Mouse (Mus musculus) erythroblast, embryonic 14.5 days (primary cell): ENCODE data around the gene Arhgef6. TPM values are rescaled to one million over a fixed set of nuclear protein-coding genes. Genes with fewer than 3 reads are reported as not detected.

Experiments used
- H3K27me3 ChIP-seq: 2 replicates; pipeline ENCODE4 v1.6.1; 2012; ENCODE audit warnings: inconsistent platforms; ENCODE audit not compliant: control insufficient read depth
- H3K36me3 ChIP-seq: 2 replicates; pipeline ENCODE4 v1.6.1; 2012; ENCODE audit warnings: mild to moderate bottlenecking, inconsistent platforms; ENCODE audit not compliant: control insufficient read depth
- H3K4me1 ChIP-seq: 2 replicates; pipeline ENCODE4 v1.6.1; 2012; ENCODE audit warnings: inconsistent platforms; ENCODE audit not compliant: control insufficient read depth
- H3K4me3 ChIP-seq: replicated peaks from 2 replicates; pipeline ENCODE3; 2012; ENCODE audit warnings: moderate library complexity, mild to moderate bottlenecking, inconsistent platforms
- H3K9me3 ChIP-seq: 2 replicates; pipeline ENCODE4 v1.6.1; 2012; ENCODE audit warnings: low read length, inconsistent platforms, mixed read lengths; ENCODE audit not compliant: control insufficient read depth
- GATA1 ChIP-seq: IDR thresholded peaks from 2 replicates; pipeline ENCODE4 v1.6.1; 2012; ENCODE audit warnings: low read length, inconsistent platforms, mixed read lengths
- TAL1 ChIP-seq: IDR thresholded peaks from 3 replicates; pipeline ENCODE4 v1.6.1; 2012; ENCODE audit warnings: low read length, inconsistent platforms, mixed read lengths
- polyA plus RNA-seq: library from polyadenylated mRNA; stranded (reverse); fragments of >175 nt; gene quantifications from 2 replicates; pipeline ENCODE4 v1.2.3, GENCODE M21; 2012

Arhgef6 gene
- polyA plus RNA-seq, 1 experiment: 0.03 TPM

DNA sequence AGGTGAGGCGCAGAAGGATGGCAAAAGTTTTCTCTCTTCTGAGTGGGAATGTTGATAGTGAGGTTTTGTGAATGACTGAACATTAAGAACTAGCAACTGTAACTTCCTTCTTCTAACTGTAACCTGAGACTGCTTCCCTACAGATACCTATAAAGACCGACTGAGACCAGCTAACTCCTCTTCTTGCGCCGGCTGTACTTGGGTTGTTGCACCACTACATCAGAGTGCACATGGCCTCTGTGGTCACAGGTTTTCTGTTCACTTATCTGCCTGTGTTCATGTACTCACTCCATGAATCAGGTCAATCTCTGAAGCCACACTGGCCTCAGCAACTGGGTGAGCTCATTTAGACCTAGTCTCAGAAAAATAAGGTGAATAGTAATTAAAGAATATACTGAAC is 75.0 kb downstream of the Arhgef6 start:
- no peaks in the 10 kb centered on the region for H3K9me3 ChIP-seq
- no peaks in the 10 kb centered on the region for H3K27me3 ChIP-seq
- H3K4me1 ChIP-seq: no peaks in the 10 kb centered on the region
- TF ChIP-seq GATA1 (no peak), TAL1 (no peak)
- no peaks in the 10 kb centered on the region for H3K36me3 ChIP-seq
- H3K4me3 ChIP-seq: no peak overlapping the region

DNA sequence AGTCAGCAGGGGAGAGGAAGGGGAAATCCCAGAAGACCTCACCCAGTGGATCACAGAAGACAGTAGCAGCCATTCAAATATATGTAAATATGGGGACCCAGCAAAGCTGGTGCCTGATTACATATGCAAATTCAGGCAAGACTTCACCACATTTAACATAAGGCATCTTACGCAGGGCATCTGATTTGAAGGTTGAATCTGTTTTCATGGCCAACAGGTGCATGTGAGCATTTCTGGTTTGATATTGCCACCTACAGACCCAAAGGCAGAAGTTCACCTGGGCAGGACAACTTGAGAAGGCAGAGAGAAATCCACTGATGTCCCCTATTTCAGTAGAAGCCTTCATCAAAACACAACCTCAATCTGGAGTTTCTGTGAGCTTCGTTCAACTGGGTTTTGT is 77.8 kb downstream of the Arhgef6 start:
- no peaks in the 10 kb centered on the region for H3K27me3 ChIP-seq
- no peaks in the 10 kb centered on the region for H3K9me3 ChIP-seq
- TF ChIP-seq GATA1 (no peak), TAL1 (no peak)

DNA sequence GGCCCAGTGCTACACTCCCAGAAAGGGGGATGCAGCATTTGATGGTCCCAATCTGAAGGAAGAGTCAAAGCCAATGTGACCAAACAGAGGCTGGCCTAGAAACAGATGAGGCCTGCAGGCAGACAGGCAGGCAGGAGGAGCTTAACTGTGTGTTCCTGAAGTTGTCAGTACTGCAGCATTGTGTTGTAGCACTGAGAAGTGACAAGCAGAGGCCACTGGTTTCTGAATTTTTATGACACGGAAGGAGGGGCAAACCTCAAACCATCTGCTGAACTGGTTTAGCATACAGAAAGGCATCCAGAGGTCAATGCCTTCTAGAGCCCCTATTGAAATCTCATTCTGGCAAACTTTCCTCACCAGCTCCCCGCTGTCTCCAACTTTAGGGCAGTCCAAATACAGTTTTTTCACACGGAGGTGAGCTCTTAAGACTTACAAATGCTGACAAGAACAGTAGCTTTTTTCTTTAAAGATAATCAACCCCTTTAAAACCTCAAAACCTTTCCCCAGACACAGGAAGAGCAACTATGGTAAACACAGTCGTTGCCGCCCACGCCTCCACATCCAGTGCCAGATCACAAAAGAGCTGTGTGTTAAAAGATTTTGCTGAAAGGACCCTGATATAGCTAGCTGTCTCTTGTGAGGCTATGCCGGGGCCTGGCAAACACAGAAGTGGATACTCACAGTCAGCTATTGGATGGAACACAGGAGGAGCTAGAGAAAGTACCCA is 85.0 kb downstream of the Arhgef6 start:
- Histone ChIP-seq H3K4me3 (no peak overlapping the region), H3K9me3 (no peaks in the 10 kb centered on the region), H3K36me3 (no peaks in the 10 kb centered on the region), H3K27me3 (no peaks in the 10 kb centered on the region), H3K4me1 (no peaks in the 10 kb centered on the region)
- no peak for TF ChIP-seq GATA1
- TF ChIP-seq TAL1: no peak

More for the DNA sequence above, 77.8 kb downstream of the Arhgef6 start:
- no peak overlapping the region for H3K4me3 ChIP-seq
- H3K4me1 ChIP-seq: no peaks in the 10 kb centered on the region
- no peaks in the 10 kb centered on the region for H3K36me3 ChIP-seq

DNA sequence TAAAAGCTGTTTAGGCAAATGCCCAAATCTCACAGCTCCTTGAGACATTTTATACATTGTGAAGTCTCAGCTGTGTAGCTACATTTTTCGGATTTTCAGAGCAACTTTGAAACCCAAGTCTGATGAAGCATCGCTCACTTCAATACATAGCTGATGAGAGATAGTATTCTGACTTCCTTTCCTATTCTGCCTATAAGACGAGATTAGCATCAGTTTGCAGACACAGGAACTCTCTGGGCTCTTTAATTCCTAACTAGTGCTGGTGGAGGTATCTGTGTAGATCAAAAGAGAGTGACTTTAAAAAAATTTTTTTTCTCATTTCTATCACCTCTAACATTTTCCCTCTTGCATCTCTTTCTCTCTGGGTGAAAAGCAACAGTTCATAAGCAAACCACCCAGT is 100.0 kb downstream of the Arhgef6 start:
- no peaks in the 10 kb centered on the region for H3K4me1 ChIP-seq
- no peak for TF ChIP-seq TAL1
- TF ChIP-seq GATA1: no peak
- H3K4me3 ChIP-seq: no peak overlapping the region
- H3K9me3 ChIP-seq: no peaks in the 10 kb centered on the region
- H3K36me3 ChIP-seq: no peaks in the 10 kb centered on the region
- no peaks in the 10 kb centered on the region for H3K27me3 ChIP-seq

DNA sequence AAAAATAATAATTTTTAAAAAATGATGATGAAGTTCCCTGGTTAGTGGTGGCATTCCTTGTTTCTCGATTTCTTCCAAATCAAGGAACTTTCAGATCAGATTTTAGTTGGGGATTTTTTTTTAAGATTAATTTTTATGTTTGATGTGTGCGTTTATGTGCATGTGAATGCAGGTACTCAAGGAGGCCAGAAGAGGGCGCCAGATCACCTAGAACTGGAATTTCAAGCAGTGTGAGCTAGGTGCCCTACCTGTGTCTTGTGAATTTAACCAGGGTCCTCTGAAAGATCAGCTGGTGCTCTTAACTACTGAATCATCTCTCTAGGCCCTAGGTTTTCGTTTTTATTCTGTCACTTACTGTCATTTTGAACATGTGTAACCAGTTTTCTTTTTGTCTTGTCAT is 102.5 kb downstream of the Arhgef6 start:
- H3K9me3 ChIP-seq: no peaks in the 10 kb centered on the region
- no peaks in the 10 kb centered on the region for H3K27me3 ChIP-seq
- H3K4me3 ChIP-seq: no peak overlapping the region
- no peaks in the 10 kb centered on the region for H3K36me3 ChIP-seq
- no peak for TF ChIP-seq TAL1
- no peak for TF ChIP-seq GATA1
- H3K4me1 ChIP-seq: no peaks in the 10 kb centered on the region

DNA sequence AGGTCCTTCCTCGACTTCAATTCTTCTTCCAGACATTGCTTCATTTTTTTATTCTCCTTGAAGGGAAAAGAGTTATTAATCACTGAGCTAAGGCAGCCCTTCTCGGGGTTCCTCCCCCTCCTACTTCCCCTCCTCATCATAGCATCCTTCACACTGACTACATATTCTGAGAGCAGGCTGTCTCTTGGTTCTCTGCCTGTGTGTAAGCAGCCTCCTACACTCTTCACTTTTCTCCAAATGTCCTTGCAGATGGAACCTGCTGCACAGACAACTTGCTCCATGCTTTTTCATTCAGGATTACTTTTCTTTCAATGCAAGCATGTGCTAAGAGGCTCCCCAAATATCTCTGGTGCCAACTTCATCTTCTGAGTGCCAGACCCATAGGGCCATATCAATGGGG is 104.9 kb downstream of the Arhgef6 start:
- no peak for TF ChIP-seq TAL1
- no peak for TF ChIP-seq GATA1

DNA sequence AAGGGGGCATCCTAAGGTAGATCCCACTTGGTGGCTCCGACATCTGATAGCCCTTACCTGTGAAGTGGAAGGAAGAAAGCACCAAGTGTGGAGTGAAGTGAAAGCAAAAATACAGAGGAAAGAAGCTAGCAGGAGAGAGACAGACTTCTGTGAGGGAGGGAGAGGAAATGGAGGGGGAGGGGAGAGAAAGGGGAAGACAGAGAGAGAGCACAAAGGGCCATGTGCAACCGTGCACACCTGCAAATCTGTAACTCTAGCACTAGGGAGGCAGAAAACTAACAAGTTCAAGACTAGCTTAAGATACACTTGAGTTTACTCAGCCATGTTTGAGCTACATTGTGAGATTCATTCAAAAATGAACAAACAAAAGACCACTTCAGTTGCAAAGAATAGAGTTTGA is 110.4 kb downstream of the Arhgef6 start:
- Histone ChIP-seq H3K4me3 (no peak overlapping the region), H3K27me3 (no peaks in the 10 kb centered on the region), H3K4me1 (no peaks in the 10 kb centered on the region), H3K36me3 (no peaks in the 10 kb centered on the region), H3K9me3 (no peaks in the 10 kb centered on the region)
- TF ChIP-seq GATA1 (no peak), TAL1 (no peak)

More for the DNA sequence above, 104.9 kb downstream of the Arhgef6 start:
- no peaks in the 10 kb centered on the region for H3K36me3 ChIP-seq
- no peak overlapping the region for H3K4me3 ChIP-seq
- no peaks in the 10 kb centered on the region for H3K9me3 ChIP-seq
- no peaks in the 10 kb centered on the region for H3K4me1 ChIP-seq
- H3K27me3 ChIP-seq: no peaks in the 10 kb centered on the region

DNA sequence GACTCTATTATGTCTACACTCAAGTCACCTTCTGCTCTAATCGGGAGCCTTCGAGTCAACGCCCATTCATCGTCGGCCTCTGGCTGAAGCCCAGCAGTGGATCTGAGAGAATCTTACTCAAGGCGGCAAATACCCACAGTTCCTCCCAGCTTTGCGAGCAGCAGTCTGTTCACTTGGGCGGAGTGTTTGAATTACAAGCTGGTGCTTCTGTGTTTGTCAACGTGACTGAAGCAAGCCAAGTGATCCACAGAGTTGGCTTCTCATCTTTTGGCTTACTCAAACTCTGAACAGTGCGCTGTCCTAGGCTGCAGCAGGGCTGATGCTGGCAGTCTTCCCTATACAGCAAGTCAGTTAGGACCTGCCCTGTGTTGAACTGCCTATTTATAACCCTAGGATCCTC is 115.2 kb downstream of the Arhgef6 start:
- Histone ChIP-seq H3K9me3 (no peaks in the 10 kb centered on the region), H3K4me1 (no peaks in the 10 kb centered on the region), H3K36me3 (no peaks in the 10 kb centered on the region), H3K27me3 (no peaks in the 10 kb centered on the region; the same call in 1 of the 2 replicates), H3K4me3 (no peak overlapping the region)
- TF ChIP-seq TAL1 (no peak), GATA1 (no peak)

DNA sequence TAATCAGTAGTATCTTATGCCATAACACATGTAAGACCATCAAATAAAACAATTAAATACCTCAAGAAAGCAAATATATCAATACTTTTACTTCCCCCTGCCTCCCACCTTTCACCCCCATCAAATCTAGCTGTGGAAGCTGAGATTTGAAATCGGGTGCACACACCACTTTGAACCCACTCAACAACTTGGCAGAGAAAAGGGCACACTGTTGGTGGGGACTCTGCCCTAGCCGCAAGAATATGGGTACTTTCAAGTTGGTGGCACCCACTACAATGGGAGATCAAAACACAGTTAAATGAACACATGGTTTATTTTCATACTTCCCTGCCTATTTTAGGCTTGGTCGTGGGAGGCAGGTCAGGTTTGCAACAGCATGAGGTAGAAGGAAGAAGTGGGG is 116.6 kb downstream of the Arhgef6 start:
- no peak overlapping the region for H3K4me3 ChIP-seq
- no peaks in the 10 kb centered on the region for H3K4me1 ChIP-seq
- H3K9me3 ChIP-seq: no peaks in the 10 kb centered on the region
- H3K27me3 ChIP-seq: no peaks in the 10 kb centered on the region; the same call in 1 of the 2 replicates
- H3K36me3 ChIP-seq: no peaks in the 10 kb centered on the region
- TF ChIP-seq TAL1 (no peak), GATA1 (no peak)

DNA sequence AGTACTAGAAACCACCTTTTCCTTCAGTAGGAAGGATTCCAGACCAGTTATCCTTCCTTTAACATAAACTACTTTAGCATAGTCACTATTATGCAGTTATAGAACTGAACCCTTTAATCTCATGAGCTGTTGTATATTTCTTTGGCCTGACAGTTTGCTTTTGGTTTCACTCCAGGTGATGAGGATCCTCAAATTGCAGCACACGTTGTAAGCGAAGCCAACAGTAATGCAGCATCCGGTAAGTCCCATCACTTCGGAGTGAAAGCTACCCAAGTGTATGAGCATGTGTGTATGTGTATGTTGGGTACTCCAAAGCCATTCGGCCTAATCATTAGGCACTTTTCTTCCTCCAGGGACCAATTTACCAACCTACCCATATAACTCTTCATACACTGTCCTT is 119.0 kb downstream of the Arhgef6 start:
- TF ChIP-seq TAL1 (no peak), GATA1 (no peak)
- Histone ChIP-seq H3K9me3 (no peaks in the 10 kb centered on the region), H3K36me3 (no peaks in the 10 kb centered on the region), H3K4me3 (no peak overlapping the region), H3K27me3 (no peaks in the 10 kb centered on the region; the same call in 1 of the 2 replicates), H3K4me1 (no peaks in the 10 kb centered on the region)
